9 mouse cellular contexts compared by ENCODE assay signal in the genomic region with DNA sequence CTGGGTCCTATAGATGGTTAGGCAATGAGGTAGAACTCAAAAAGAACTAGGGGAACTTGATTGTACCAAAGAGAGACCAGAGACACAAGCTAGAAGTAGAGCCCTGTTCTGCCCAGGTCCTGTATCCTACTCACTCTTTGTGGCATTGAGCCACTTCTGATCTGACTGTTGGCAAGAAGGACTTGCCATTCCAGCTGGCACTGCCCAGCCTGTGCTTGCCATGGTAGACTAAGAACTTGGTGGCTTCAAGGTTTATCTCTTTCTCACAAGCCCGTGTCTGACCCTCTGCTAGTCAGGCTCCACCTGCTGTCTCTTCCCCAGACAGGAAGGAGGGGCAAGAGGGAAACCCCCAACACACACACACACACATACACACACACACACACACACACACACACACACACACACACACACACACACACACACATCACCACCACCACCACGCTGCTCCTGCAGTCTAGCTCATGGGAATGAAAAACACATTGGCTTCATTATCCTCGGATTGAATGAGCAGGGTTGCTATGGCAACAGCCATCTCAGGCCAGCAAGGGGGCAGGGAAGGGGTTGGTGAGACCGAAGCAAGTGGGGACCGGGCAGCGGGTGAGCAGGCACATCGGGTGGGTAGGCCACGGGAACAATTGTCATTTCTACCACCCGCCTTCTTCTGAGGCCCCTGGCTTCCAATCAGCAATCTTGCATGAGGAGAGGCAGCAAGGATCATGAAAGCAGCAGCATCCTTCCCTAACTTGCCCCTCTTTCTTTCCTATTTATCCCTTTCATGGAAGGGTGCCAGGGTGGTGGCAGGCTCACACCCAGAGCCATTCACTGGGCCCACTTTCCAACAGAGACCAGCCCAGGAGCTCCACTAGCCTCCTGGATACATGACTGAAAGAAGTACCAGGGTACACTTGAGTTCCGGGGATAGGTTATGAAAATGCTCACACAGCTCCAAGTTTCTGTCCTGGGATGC.
DNase-seq lines count a peak whose midpoint lies in the region; ATAC-seq lines count a peak whose summit lies in the region.
"Had no signal": no experiment of that assay in that cellular context is flagged by ENCODE, and none has a peak within 500 bp of the region (broad histone marks: within the 10 kb centered on the region; RNA-seq: fewer than 3 reads in every experiment).

No protein-coding gene starts in this region.

- peak overlapping the region; percentile 3; the same call in 1 of the 2 replicates for H3K4me2 ChIP-seq in neural tube, embryonic 13.5 days
- H3K4me2 ChIP-seq in heart, embryonic 12.5 days: no peak overlapping the region
- no peak overlapping the region for H3K4me2 ChIP-seq in kidney, embryonic 16.5 days (replicated peaks; ENCODE audit: low read depth, low read length)

- peak; percentile 41 for ATAC-seq in CD4-positive, CD25-positive, alpha-beta regulatory T cell, adult 4 months
- peak; percentile 53; the same call in 1 of the 2 replicates for ATAC-seq in frontal cortex, adult (ENCODE audit: low TSS enrichment)
- peak; percentile 72 for ATAC-seq in neural tube, embryonic 13.5 days (ENCODE audit: low read depth)
- no peak for ATAC-seq in heart, embryonic 12.5 days (ENCODE audit: insufficient number of reproducible peaks, low FRiP score)
- no peak for ATAC-seq in kidney, embryonic 16.5 days (ENCODE audit: low FRiP score, low TSS enrichment)

- H3K27ac ChIP-seq in neural tube, embryonic 13.5 days (replicated peaks): peak overlapping the region; percentile 85
- H3K27ac ChIP-seq in heart, embryonic 12.5 days (ENCODE audit: poor library complexity, severe bottlenecking): no peak overlapping the region
- no peak overlapping the region for H3K27ac ChIP-seq in kidney, embryonic 16.5 days (ENCODE audit: low read length)

- H3K36me3 ChIP-seq in neural tube, embryonic 13.5 days: peaks cover 28% of the 10 kb centered on the region
- peaks cover 39% of the 10 kb centered on the region for H3K36me3 ChIP-seq in heart, embryonic 12.5 days
- H3K36me3 ChIP-seq in kidney, embryonic 16.5 days (ENCODE audit: insufficient read depth, low read length): peaks cover 10% of the 10 kb centered on the region; the same call in 1 of the 2 replicates
- H3K36me3 ChIP-seq: G1E had no signal

- H3K9ac ChIP-seq in neural tube, embryonic 13.5 days: no peak overlapping the region
- no peak overlapping the region for H3K9ac ChIP-seq in heart, embryonic 12.5 days
- H3K9ac ChIP-seq in kidney, embryonic 16.5 days (replicated peaks; ENCODE audit: low read length): no peak overlapping the region

- no peak overlapping the region for H3K4me3 ChIP-seq in neural tube, embryonic 13.5 days
- no peak overlapping the region for H3K4me3 ChIP-seq in heart, embryonic 12.5 days
- no peak overlapping the region for H3K4me3 ChIP-seq in kidney, embryonic 16.5 days (ENCODE audit: low read length)

- 22% methylated on average over 10 of the region's 10 CpGs for WGBS in neural tube, embryonic 13.5 days
- WGBS in heart, embryonic 12.5 days: 69% methylated on average over 10 of the region's 10 CpGs
- 58% methylated on average over 10 of the region's 10 CpGs for WGBS in kidney, embryonic 16.5 days

- peaks cover 96% of the 10 kb centered on the region for H3K4me1 ChIP-seq in neural tube, embryonic 13.5 days (replicated peaks)
- H3K4me1 ChIP-seq in heart, embryonic 12.5 days (replicated peaks): peaks cover 52% of the 10 kb centered on the region
- H3K4me1 ChIP-seq in kidney, embryonic 16.5 days (ENCODE audit: insufficient read depth, low read length): peaks cover 65% of the 10 kb centered on the region

- no peaks in the 10 kb centered on the region for H3K9me3 ChIP-seq in neural tube, embryonic 13.5 days
- H3K9me3 ChIP-seq in heart, embryonic 12.5 days (replicated peaks): no peaks in the 10 kb centered on the region
- H3K9me3 ChIP-seq in kidney, embryonic 16.5 days (ENCODE audit: low read length): no peaks in the 10 kb centered on the region

- intact Hi-C loops in left cerebral cortex, postnatal 10 days (cut with DNase I): no loop called here

- peak; percentile 89 for DNase-seq in cerebellum, adult 9-11 months
- peak; percentile 74 to 79 for DNase-seq in left cerebral cortex, postnatal 10 days (ENCODE audit: extremely low spot score in 1 of 2, low spot score in 2 of 2)
- no peak for DNase-seq in urinary bladder, postnatal 14 days (ENCODE audit: low spot score)

- H3K27me3 ChIP-seq in neural tube, embryonic 13.5 days: no peaks in the 10 kb centered on the region
- H3K27me3 ChIP-seq in heart, embryonic 12.5 days (replicated peaks): no peaks in the 10 kb centered on the region
- H3K27me3 ChIP-seq in kidney, embryonic 16.5 days (ENCODE audit: insufficient read depth, low read length): no peaks in the 10 kb centered on the region

Comparison
In these comparisons a context has a peak if more than half of its experiments do, and no peak if none do; other contexts are left out.
1. ATAC-seq: peak in CD4-positive, CD25-positive, alpha-beta regulatory T cell, adult 4 months (single experiment), frontal cortex, adult (single experiment) and neural tube, embryonic 13.5 days (single experiment); none in heart, embryonic 12.5 days (single experiment) and kidney, embryonic 16.5 days (single experiment).